Mouse (Mus musculus) cerebellum, adult 11-12 months (tissue): Measurements from ENCODE around the gene Vmn1r79.
"Not testable (repeated sequence)": the region's sequence is repeated elsewhere in the genome, so short reads cannot be mapped to it uniquely, and the experiment has no call there.

Source experiments
- DNase-seq: peaks from one replicate; pipeline ENCODE4 v3.0.0; 2022

Vmn1r79 gene

DNA sequence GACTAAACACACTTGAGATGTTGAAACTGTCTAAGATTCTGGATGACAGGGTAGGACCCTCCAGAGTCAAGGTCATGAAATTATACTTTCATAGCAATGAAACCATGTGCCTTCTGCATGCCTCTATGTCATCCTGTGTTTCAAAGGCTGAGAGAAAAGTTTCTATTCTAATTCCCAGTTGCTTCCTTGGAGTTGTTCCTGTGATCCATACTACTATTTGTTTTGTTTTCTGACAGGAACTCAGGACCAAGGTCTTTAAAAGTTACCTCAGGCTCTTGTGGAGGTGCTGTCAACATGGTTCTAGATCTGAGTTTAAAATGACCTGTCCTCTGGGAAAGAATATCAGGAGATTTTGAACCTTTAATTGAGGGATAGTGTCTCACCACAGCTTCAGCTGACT is at the start of gene Vmn1r79:
Gene Vmn1r79 (plus strand): TSS at position 301 of the 400 bp plus-strand sequence.
- DNase-seq, result not testable (repeated sequence)

DNA sequence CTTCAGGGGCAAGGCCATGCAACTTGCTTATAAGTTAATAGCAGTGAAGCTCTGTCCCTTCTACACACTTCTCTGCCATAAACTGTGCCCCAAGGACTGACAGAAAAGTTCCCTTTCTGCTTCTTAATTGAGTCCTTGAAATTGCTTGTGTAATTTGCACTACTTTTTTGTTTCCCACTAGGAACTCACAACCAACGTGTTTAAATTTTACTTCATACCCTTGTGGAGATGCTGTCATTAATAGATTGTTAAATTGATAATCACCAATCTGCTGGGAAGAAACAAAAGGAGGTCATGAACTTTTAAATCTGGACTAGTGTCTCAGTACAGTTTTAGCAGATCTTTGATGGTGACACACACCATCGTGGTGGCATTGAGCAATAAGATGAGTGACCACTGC is 21.1 kb upstream of the Vmn1r79 start, which contains the start of gene Vmn1r78:
Gene Vmn1r78 (plus strand): TSS at position 301 of the 400 bp plus-strand sequence.
- DNase-seq, result no peak

DNA sequence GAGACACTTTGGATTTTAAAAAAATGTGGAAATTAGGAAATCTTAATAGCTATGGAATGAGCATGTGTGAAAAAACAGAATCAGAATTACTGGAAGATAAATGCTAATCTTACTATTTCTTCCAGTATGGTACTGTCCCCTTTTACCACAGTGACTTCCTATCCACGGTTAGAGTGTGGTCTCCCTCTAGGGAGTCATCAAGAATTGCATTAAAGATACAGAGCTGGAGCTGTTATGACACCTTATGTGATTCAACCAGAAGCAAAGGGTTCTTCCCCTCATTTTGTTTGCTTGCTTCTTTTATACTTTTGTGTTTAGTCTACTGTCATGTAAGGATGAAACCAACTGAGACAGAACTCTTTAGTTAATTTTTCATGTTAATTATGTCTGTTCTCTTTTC is 14.6 kb upstream of the Vmn1r79 start:
- DNase-seq, result not testable (repeated sequence)

DNA sequence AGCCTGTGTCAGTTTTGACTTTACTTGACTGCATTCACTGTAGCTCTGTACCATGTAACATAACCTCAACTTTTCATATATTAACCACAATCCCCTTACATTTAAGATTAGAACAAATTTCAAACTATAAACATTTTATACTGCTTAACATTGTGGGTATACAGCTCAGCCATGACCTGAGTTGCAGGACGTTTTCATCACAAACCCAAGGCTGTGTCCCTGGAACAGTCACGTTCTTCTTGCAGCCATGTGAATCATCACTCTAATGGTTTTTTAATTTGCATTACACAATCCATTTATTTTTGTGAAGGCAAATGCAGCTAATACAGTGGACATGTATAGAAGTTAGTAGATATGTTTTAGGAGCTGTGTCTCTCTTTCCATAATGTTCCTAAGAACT is 1.8 kb downstream of the Vmn1r79 start:
- DNase-seq, result not testable (repeated sequence)

DNA sequence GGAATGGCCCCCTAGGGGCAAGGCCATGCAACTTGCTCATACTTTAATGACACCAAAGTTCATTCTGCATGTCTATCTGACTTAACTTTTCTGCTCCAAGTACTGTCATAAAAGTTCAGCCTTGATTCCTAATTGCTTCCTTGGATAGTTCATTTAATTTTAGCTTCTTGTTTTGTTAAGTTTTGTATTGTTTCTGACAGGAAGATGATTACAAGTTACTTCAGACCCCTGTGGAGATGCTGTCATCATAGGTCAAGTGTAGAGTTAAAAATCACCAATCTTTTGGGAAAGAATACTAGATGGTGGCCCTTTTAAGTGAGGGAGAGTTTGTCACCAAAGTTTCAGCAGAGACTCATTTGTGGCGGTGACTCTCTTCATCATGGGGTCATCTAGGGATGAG is 17.9 kb downstream of the Vmn1r79 start, which contains the start of gene Vmn1r80:
Gene Vmn1r80 (plus strand): TSS at position 301 of the 400 bp plus-strand sequence.
- no peak for DNase-seq

DNA sequence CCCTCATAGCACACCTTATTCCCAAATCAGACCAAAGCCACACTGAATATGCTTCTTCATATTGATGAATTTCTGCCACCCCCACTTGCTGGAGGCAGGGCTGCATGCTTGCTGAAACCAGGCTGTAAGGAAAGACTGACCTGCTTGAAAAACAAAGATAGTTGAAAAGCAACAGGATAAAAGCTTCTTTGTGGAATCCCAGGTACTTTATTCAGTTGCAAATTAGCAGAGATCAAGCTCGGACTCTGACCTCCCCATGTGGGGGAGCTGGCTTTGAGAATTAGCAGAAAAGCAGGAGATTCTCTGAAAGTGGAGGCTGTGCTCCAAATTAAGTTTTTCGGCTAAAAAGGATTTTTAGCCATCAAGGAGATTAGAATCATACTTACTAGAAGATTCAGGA is 33.1 kb downstream of the Vmn1r79 start:
- DNase-seq, result no peak
